Mouse (Mus musculus): ENCODE data around the gene Samt1. TPM values are rescaled to one million over a fixed set of nuclear protein-coding genes. Genes with fewer than 3 reads are reported as not detected.

The Samt1 gene
- not detected for total RNA-seq (2023)

GRCm38 (mm10) chrX:154012540-154012939, at the start of gene Samt1:
TSS of gene Samt1 (minus strand) at chrX:154012640.

GRCm38 (mm10) chrX:154054939-154055338, 42.5 kb upstream of the Samt1 start, which contains the start of gene Gm10057:
TSS of gene Gm10057 (minus strand) at chrX:154055039.

GRCm38 (mm10) chrX:154033727-154034126, 21.3 kb upstream of the Samt1 start, which contains the start of gene 4921511M17Rik:
TSS of gene 4921511M17Rik (minus strand) at chrX:154033827.

Other genes starting within 250 kb of the Samt1 start
- not detected for gene Spin2c, start 180.4 kb downstream of the Samt1 start, total RNA-seq (2023)
- not detected for gene 4921511M17Rik, start 21.2 kb upstream of the Samt1 start, total RNA-seq (2023)
- not detected for gene Gm10057, start 42.4 kb upstream of the Samt1 start, total RNA-seq (2023)
- gene Gm15140, start 108.0 kb upstream of the Samt1 start, total RNA-seq (2023) = not detected